Mouse (Mus musculus): ENCODE measurements at regions not wholly inside any gene's neighbourhood (a gene's known extent, or its start where the extent isn't known, plus 50 kb on each side); places are given as distances from the start of the nearest gene placed in this dataset.

GRCm38 (mm10) chr16:73368607-73369233, 1042.9 kb downstream of the Robo2 start:
- H3K4me1 ChIP-seq (ENCODE audit: control insufficient read depth, insufficient read depth, low read length) = no peaks in the 10 kb centered on the region
- H3K27ac ChIP-seq (ENCODE audit: insufficient read depth, low read length) = no peak overlapping the region
- no peak for TF ChIP-seq POLR2A (IDR thresholded peaks at IDR 0.05; ENCODE audit: low read depth, low read length)
- no peak for TF ChIP-seq CTCF (IDR thresholded peaks at IDR 0.05; ENCODE audit: borderline replicate concordance, insufficient read depth, low read length)
- H3K4me3 ChIP-seq (ENCODE audit: insufficient read depth, low read length) = no peak overlapping the region

GRCm38 (mm10) chr16:73367926-73368325, 1043.7 kb downstream of the Robo2 start:
- TF ChIP-seq CTCF (IDR thresholded peaks at IDR 0.05; ENCODE audit: borderline replicate concordance, insufficient read depth, low read length) (no peak), POLR2A (IDR thresholded peaks at IDR 0.05; ENCODE audit: low read depth, low read length) (no peak)
- no peak overlapping the region for H3K27ac ChIP-seq (ENCODE audit: insufficient read depth, low read length)
- no peak overlapping the region for H3K4me3 ChIP-seq (ENCODE audit: insufficient read depth, low read length)
- H3K4me1 ChIP-seq (ENCODE audit: control insufficient read depth, insufficient read depth, low read length) = no peaks in the 10 kb centered on the region

- no peak for TF ChIP-seq CTCF (IDR thresholded peaks at IDR 0.05; ENCODE audit: borderline replicate concordance, insufficient read depth, low read length)
- no peak for TF ChIP-seq POLR2A (IDR thresholded peaks at IDR 0.05; ENCODE audit: low read depth, low read length)
- H3K27ac ChIP-seq (ENCODE audit: insufficient read depth, low read length) = no peak overlapping the region
- H3K4me3 ChIP-seq (ENCODE audit: insufficient read depth, low read length) = no peak overlapping the region
- H3K4me1 ChIP-seq (ENCODE audit: control insufficient read depth, insufficient read depth, low read length) = no peaks in the 10 kb centered on the region
These were observed 1044.3 kb downstream of the Robo2 start for GRCm38 (mm10) chr16:73367226-73367840.

GRCm38 (mm10) chr16:73350698-73351097, 1042.6 kb downstream of the Robo1 start:
- Histone ChIP-seq H3K4me3 (ENCODE audit: insufficient read depth, low read length) (no peak overlapping the region), H3K27ac (ENCODE audit: insufficient read depth, low read length) (no peak overlapping the region), H3K4me1 (ENCODE audit: control insufficient read depth, insufficient read depth, low read length) (no peaks in the 10 kb centered on the region)
- TF ChIP-seq CTCF (IDR thresholded peaks at IDR 0.05; ENCODE audit: borderline replicate concordance, insufficient read depth, low read length) (no peak), POLR2A (IDR thresholded peaks at IDR 0.05; ENCODE audit: low read depth, low read length) (no peak)

- TF ChIP-seq CTCF (IDR thresholded peaks at IDR 0.05; ENCODE audit: borderline replicate concordance, insufficient read depth, low read length) (no peak), POLR2A (IDR thresholded peaks at IDR 0.05; ENCODE audit: low read depth, low read length) (no peak)
- H3K4me1 ChIP-seq (ENCODE audit: control insufficient read depth, insufficient read depth, low read length) = no peaks in the 10 kb centered on the region
- H3K27ac ChIP-seq (ENCODE audit: insufficient read depth, low read length) = no peak overlapping the region
- no peak overlapping the region for H3K4me3 ChIP-seq (ENCODE audit: insufficient read depth, low read length)
These were observed 1035.8 kb downstream of the Robo1 start for GRCm38 (mm10) chr16:73343941-73344340.

- Histone ChIP-seq H3K4me1 (ENCODE audit: control insufficient read depth, insufficient read depth, low read length) (no peaks in the 10 kb centered on the region), H3K4me3 (ENCODE audit: insufficient read depth, low read length) (no peak overlapping the region), H3K27ac (ENCODE audit: insufficient read depth, low read length) (no peak overlapping the region)
- no peak for TF ChIP-seq CTCF (IDR thresholded peaks at IDR 0.05; ENCODE audit: borderline replicate concordance, insufficient read depth, low read length)
- TF ChIP-seq POLR2A (IDR thresholded peaks at IDR 0.05; ENCODE audit: low read depth, low read length) = no peak
These were observed 1035.4 kb downstream of the Robo1 start for GRCm38 (mm10) chr16:73343531-73343930.

GRCm38 (mm10) chr16:73317644-73318043, 1009.5 kb downstream of the Robo1 start:
- H3K27ac ChIP-seq (ENCODE audit: insufficient read depth, low read length) = no peak overlapping the region
- no peak for TF ChIP-seq CTCF (IDR thresholded peaks at IDR 0.05; ENCODE audit: borderline replicate concordance, insufficient read depth, low read length)
- no peak for TF ChIP-seq POLR2A (IDR thresholded peaks at IDR 0.05; ENCODE audit: low read depth, low read length)
- H3K4me3 ChIP-seq (ENCODE audit: insufficient read depth, low read length) = no peak overlapping the region
- no peaks in the 10 kb centered on the region for H3K4me1 ChIP-seq (ENCODE audit: control insufficient read depth, insufficient read depth, low read length)

- TF ChIP-seq CTCF (IDR thresholded peaks at IDR 0.05; ENCODE audit: borderline replicate concordance, insufficient read depth, low read length) (no peak), POLR2A (IDR thresholded peaks at IDR 0.05; ENCODE audit: low read depth, low read length) (no peak)
- Histone ChIP-seq H3K4me3 (ENCODE audit: insufficient read depth, low read length) (no peak overlapping the region), H3K4me1 (ENCODE audit: control insufficient read depth, insufficient read depth, low read length) (no peaks in the 10 kb centered on the region), H3K27ac (ENCODE audit: insufficient read depth, low read length) (no peak overlapping the region)
These were observed 1002.0 kb downstream of the Robo1 start for GRCm38 (mm10) chr16:73310096-73310495.

- TF ChIP-seq POLR2A (IDR thresholded peaks at IDR 0.05; ENCODE audit: low read depth, low read length) (no peak), CTCF (IDR thresholded peaks at IDR 0.05; ENCODE audit: borderline replicate concordance, insufficient read depth, low read length) (no peak)
- Histone ChIP-seq H3K4me1 (ENCODE audit: control insufficient read depth, insufficient read depth, low read length) (no peaks in the 10 kb centered on the region), H3K27ac (ENCODE audit: insufficient read depth, low read length) (no peak overlapping the region), H3K4me3 (ENCODE audit: insufficient read depth, low read length) (no peak overlapping the region)
These were observed 971.8 kb downstream of the Robo1 start for GRCm38 (mm10) chr16:73279951-73280350.

GRCm38 (mm10) chr16:73259691-73260090, 951.6 kb downstream of the Robo1 start:
- H3K4me3 ChIP-seq (ENCODE audit: insufficient read depth, low read length) = no peak overlapping the region
- TF ChIP-seq CTCF (IDR thresholded peaks at IDR 0.05; ENCODE audit: borderline replicate concordance, insufficient read depth, low read length) (no peak), POLR2A (IDR thresholded peaks at IDR 0.05; ENCODE audit: low read depth, low read length) (no peak)
- H3K27ac ChIP-seq (ENCODE audit: insufficient read depth, low read length) = no peak overlapping the region
- no peaks in the 10 kb centered on the region for H3K4me1 ChIP-seq (ENCODE audit: control insufficient read depth, insufficient read depth, low read length)

All from embryonic fibroblast, embryonic 13.5 days (primary cell).